Mouse (Mus musculus) ES-Bruce4 (cell line): ENCODE measurements around the gene Gm3164.
"Not testable (repeated sequence)": the region's sequence is repeated elsewhere in the genome, so short reads cannot be mapped to it uniquely, and the experiment has no call there.

Experiments used
- CTCF ChIP-seq: IDR thresholded peaks from one replicate; pipeline ENCODE4 v1.8.1; 2011; ENCODE audit warnings: low read depth, low read length
- EP300 ChIP-seq: IDR thresholded peaks from 2 replicates; pipeline ENCODE4 v1.6.1; 2011; ENCODE audit warnings: low read depth, low read length; ENCODE audit not compliant: insufficient read depth
- POLR2A ChIP-seq: IDR thresholded peaks from one replicate; pipeline ENCODE4 v1.8.1; 2011; ENCODE audit warnings: low read length; ENCODE audit not compliant: insufficient read depth

GRCm38 (mm10) chr14:4409939-4410338, 5.3 kb upstream of the Gm3164 start:
- not testable (repeated sequence) for TF ChIP-seq POLR2A, CTCF, EP300
